Mouse (Mus musculus): ENCODE results near the gene Scn3b. TPM values are rescaled to one million over a fixed set of nuclear protein-coding genes. Genes with fewer than 3 reads are reported as not detected.
A peak's percentile ranks its signal among the peaks of the same experiment; 100 is the strongest.

The Scn3b gene
- polyA plus RNA-seq (2015; fragmentation: Nextera tagmentation; extraction: Ambion mirVana) = 35.7 and 45.7 TPM in 2 replicates

DNA sequence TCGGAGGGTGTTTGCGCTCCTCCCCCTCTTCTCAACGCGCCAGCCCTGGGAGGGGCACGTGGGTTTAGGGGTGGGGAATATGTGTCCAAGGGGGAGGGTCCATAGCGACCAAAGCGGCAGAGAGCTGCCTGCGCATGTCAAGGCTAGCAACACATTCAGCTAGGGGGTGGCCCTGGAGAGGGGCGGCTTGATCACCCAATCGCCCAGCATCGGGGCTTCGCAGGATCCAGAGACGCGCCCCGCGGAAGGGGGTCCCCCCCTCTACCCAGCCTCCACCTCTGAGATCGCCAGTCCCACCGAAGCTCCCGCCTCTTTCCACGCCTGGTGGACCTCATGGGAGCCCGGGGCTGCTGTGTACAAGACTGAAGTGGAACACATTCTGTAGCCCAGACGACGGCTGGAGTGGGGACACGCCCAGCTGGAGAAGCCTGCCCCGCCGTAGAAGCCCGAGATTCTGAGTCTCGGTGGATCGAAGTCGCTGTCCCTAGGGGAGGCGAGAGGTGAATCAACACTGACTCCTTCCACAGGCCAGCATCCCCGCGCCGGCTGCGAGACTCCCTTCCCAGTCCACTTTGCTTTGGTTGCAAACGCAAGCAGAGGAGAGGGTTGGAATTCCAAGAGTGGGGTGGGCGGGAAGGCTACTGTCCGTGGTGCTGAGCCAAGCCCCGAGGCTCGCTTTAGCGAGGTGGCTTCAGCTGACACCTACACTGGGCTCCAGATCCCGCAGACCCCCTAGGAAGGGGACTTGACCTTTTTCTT, at the start of gene Scn3b:
Gene Scn3b (plus strand): TSS at position 115 of the 759 bp plus-strand sequence.
- H3K4me2 ChIP-seq = peak within 1 kb of the TSS; percentile 82
- H3K4me3 ChIP-seq = peak within 1 kb of the TSS; percentile 55
- ATAC-seq = peak; percentile 96
- H3K36me3 ChIP-seq (ENCODE audit: poor library complexity, severe bottlenecking) = no peaks in the 10 kb centered on the region
- H3K9me3 ChIP-seq (replicated peaks) = no peaks in the 10 kb centered on the region
- peaks cover 37% of the 10 kb centered on the region for H3K4me1 ChIP-seq
- no peaks in the 10 kb centered on the region for H3K27me3 ChIP-seq
- under 1% methylated on average over 41 of the region's 42 CpGs for whole genome bisulfite sequencing
- peak within 1 kb of the TSS; percentile 40; the same call in 1 of the 2 replicates for H3K27ac ChIP-seq
- peak within 1 kb of the TSS; percentile 73 for H3K9ac ChIP-seq

- no peak overlapping the region for H3K4me3 ChIP-seq
- WGBS = 73% methylated on average over 4 of the region's 4 CpGs
- H3K4me2 ChIP-seq = no peak overlapping the region
- H3K27me3 ChIP-seq = no peaks in the 10 kb centered on the region
- H3K9ac ChIP-seq = no peak overlapping the region
- no peak overlapping the region for H3K27ac ChIP-seq
- H3K9me3 ChIP-seq (replicated peaks) = no peaks in the 10 kb centered on the region
- H3K4me1 ChIP-seq = no peaks in the 10 kb centered on the region
- H3K36me3 ChIP-seq (ENCODE audit: poor library complexity, severe bottlenecking) = no peaks in the 10 kb centered on the region
- ATAC-seq = no peak
These were observed 44.7 kb upstream of the Scn3b start for GRCm38 (mm10) chr9:40224289-40224688.

- Histone ChIP-seq H3K27ac (no peak overlapping the region), H3K9me3 (replicated peaks) (no peaks in the 10 kb centered on the region; the same call in 1 of the 2 replicates), H3K36me3 (ENCODE audit: poor library complexity, severe bottlenecking) (no peaks in the 10 kb centered on the region), H3K4me2 (no peak overlapping the region), H3K27me3 (no peaks in the 10 kb centered on the region), H3K9ac (no peak overlapping the region), H3K4me3 (no peak overlapping the region), H3K4me1 (no peaks in the 10 kb centered on the region)
- peak; percentile 91 for ATAC-seq
- WGBS = 71% methylated on average over 10 of the region's 10 CpGs
These were observed 40.9 kb upstream of the Scn3b start for GRCm38 (mm10) chr9:40227874-40228789.

- H3K36me3 ChIP-seq (ENCODE audit: poor library complexity, severe bottlenecking) = no peaks in the 10 kb centered on the region
- no peaks in the 10 kb centered on the region for H3K27me3 ChIP-seq
- no peak for ATAC-seq
- 40% methylated on average over 6 of the region's 6 CpGs for WGBS
- 0 out of 2 replicates have a peak overlapping the region, but pooled peaks have one; percentile 12 for H3K9ac ChIP-seq
- no peaks in the 10 kb centered on the region; the same call in 1 of the 2 replicates for H3K9me3 ChIP-seq (replicated peaks)
- H3K4me2 ChIP-seq = no peak overlapping the region
- no peak overlapping the region for H3K4me3 ChIP-seq
- H3K27ac ChIP-seq = no peak overlapping the region
- no peaks in the 10 kb centered on the region for H3K4me1 ChIP-seq
These were observed 40.1 kb upstream of the Scn3b start for GRCm38 (mm10) chr9:40228804-40229331.

- Histone ChIP-seq H3K9me3 (replicated peaks) (no peaks in the 10 kb centered on the region; the same call in 1 of the 2 replicates), H3K4me2 (no peak overlapping the region), H3K27me3 (no peaks in the 10 kb centered on the region), H3K4me1 (no peaks in the 10 kb centered on the region), H3K36me3 (ENCODE audit: poor library complexity, severe bottlenecking) (no peaks in the 10 kb centered on the region), H3K4me3 (no peak overlapping the region), H3K9ac (no peak overlapping the region), H3K27ac (no peak overlapping the region)
- WGBS = 62% methylated on average over 5 of the region's 5 CpGs
- no peak for ATAC-seq
These were observed 39.5 kb upstream of the Scn3b start for GRCm38 (mm10) chr9:40229479-40229878.

DNA sequence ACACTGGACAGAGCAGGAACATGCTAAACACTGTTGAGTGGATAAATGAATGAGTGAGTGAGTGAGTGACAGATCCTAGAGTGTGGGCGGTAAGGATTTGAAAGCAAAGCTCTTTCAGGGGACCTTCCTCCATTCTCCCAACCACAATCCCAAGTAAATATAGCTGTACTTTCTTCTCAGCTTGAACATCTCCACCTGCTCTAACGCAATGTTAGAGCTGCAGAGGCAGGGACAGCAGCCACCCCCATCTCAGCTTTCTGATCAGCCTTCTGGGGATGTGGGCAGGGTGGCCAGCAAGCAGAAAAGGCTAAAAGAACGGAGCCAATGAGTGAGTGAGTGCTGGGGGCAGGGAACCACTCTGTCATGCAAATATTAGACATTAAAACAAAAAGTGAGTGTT, 38.0 kb upstream of the Scn3b start:
- 80% methylated on average over 3 of the region's 3 CpGs for WGBS
- ATAC-seq = no peak
- Histone ChIP-seq H3K36me3 (ENCODE audit: poor library complexity, severe bottlenecking) (no peaks in the 10 kb centered on the region), H3K4me1 (no peaks in the 10 kb centered on the region), H3K4me2 (no peak overlapping the region), H3K4me3 (no peak overlapping the region), H3K9me3 (replicated peaks) (no peaks in the 10 kb centered on the region; the same call in 1 of the 2 replicates), H3K9ac (no peak overlapping the region), H3K27ac (no peak overlapping the region), H3K27me3 (no peaks in the 10 kb centered on the region)

DNA sequence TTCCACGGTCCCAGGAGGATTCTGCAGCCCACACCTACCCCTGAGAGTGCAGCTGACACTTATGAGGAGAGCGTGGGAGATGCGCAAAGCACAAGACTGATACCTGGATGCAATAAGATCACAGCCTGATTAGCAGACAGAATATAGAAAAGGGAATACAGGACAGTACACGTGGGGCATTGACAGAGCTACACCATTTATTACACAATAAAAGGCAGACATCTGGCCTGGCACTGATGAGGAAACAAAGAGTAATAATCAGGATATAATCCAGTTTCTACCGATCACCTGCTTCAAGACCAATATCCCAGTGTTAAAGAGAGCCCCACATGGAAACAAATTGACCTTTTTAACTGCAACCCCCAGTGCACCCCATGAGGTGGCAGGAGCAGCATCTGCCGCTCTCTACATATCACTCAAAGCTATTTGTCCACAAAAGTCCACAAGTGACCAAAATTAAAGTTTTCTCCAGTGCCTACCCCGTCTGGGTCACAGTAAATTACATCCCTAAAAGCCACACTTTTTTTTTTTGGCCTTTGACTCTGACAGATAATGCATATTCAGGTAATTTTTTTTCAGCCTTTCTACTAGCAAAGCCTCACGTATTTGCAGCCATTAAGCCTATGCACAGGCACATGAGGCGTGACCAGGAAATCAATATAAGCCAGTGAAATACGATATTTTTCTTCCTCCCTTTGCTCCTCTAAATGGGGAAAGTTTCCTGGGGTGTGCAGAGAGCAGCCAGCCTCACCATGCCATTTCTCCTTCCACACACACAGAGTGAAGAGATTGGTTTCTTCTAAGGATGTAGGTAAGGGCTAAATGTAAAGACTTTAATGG, 34.6 kb upstream of the Scn3b start:
- WGBS = 73% methylated on average over 10 of the region's 10 CpGs
- Histone ChIP-seq H3K9ac (no peak overlapping the region), H3K27me3 (no peaks in the 10 kb centered on the region), H3K4me1 (no peaks in the 10 kb centered on the region), H3K4me3 (no peak overlapping the region), H3K9me3 (replicated peaks) (no peaks in the 10 kb centered on the region; the same call in 1 of the 2 replicates), H3K36me3 (ENCODE audit: poor library complexity, severe bottlenecking) (no peaks in the 10 kb centered on the region), H3K4me2 (no peak overlapping the region), H3K27ac (no peak overlapping the region)
- no peak for ATAC-seq

DNA sequence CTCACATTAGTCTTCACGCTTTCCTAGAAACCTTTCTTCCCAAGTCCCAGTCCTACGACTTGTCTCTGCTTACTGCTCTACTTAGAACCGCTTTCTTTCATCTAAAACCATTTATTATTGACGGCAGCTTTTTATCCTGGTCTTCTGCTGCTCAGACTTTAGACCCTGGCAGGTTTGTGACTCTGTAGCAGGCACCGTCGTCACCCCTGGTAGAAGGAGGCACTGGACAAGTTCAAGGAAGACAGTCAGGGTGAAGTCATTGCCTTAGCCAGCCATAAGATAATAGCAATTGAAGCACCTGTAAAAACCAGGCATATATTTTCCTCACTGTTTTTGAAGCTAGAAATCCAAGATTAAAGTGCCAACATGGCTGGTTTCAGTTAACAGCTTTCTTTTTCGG, 33.8 kb upstream of the Scn3b start:
- no peaks in the 10 kb centered on the region for H3K36me3 ChIP-seq (ENCODE audit: poor library complexity, severe bottlenecking)

GRCm38 (mm10) chr9:40239749-40240148, 29.3 kb upstream of the Scn3b start:
- peaks cover 14% of the 10 kb centered on the region; the same call in 1 of the 2 replicates for H3K4me1 ChIP-seq
- WGBS = 13% methylated on average over 4 of the region's 4 CpGs
- no peaks in the 10 kb centered on the region for H3K27me3 ChIP-seq
- no peaks in the 10 kb centered on the region for H3K36me3 ChIP-seq (ENCODE audit: poor library complexity, severe bottlenecking)
- H3K4me3 ChIP-seq = no peak overlapping the region
- H3K9me3 ChIP-seq (replicated peaks) = no peaks in the 10 kb centered on the region
- no peak overlapping the region for H3K9ac ChIP-seq
- no peak overlapping the region for H3K27ac ChIP-seq
- ATAC-seq = no peak
- no peak overlapping the region for H3K4me2 ChIP-seq

More for the DNA sequence above, 33.8 kb upstream of the Scn3b start:
- H3K9ac ChIP-seq = no peak overlapping the region
- no peak overlapping the region for H3K4me3 ChIP-seq
- no peaks in the 10 kb centered on the region; the same call in 1 of the 2 replicates for H3K9me3 ChIP-seq (replicated peaks)
- H3K27ac ChIP-seq = no peak overlapping the region
- H3K27me3 ChIP-seq = no peaks in the 10 kb centered on the region
- H3K4me2 ChIP-seq = no peak overlapping the region
- 91% methylated on average over 7 of the region's 7 CpGs for WGBS
- no peaks in the 10 kb centered on the region for H3K4me1 ChIP-seq
- no peak for ATAC-seq

DNA sequence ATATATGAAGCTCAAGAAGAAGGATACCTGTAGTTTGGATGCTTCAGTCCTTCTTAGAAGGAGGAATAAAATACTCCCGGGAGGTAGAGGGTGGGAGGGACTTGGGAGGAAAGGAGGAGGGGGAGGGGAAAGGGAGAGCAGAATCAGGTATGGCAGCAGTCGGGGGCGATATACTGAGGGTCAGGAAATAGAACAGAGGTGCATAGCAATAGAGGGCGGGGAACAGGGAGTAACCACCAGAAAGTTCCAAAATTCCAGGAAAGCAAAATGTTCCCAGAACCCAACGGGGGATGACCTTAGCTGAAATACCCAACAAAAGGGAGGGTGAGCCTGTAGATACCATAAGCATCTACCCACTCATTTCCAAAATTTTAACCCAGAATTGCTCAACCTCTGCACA, 28.7 kb upstream of the Scn3b start:
- Histone ChIP-seq H3K4me2 (0 out of 2 replicates have a peak overlapping the region, but pooled peaks have one; percentile 69), H3K4me3 (no peak overlapping the region), H3K36me3 (ENCODE audit: poor library complexity, severe bottlenecking) (no peaks in the 10 kb centered on the region), H3K4me1 (peaks cover 14% of the 10 kb centered on the region; the same call in 1 of the 2 replicates), H3K9ac (no peak overlapping the region), H3K27ac (no peak overlapping the region), H3K9me3 (replicated peaks) (no peaks in the 10 kb centered on the region), H3K27me3 (no peaks in the 10 kb centered on the region)
- WGBS = 26% methylated on average over 5 of the region's 5 CpGs
- ATAC-seq = no peak

- Histone ChIP-seq H3K9me3 (replicated peaks) (no peaks in the 10 kb centered on the region), H3K4me1 (peaks cover 14% of the 10 kb centered on the region; the same call in 1 of the 2 replicates), H3K9ac (peak overlapping the region; percentile 76), H3K4me3 (peak overlapping the region; percentile 46), H3K36me3 (ENCODE audit: poor library complexity, severe bottlenecking) (no peaks in the 10 kb centered on the region), H3K4me2 (peak overlapping the region; percentile 69), H3K27me3 (no peaks in the 10 kb centered on the region), H3K27ac (peak overlapping the region; percentile 94)
- under 1% methylated on average over 15 of the region's 15 CpGs for WGBS
- ATAC-seq = peak; percentile 86
These were observed 27.7 kb upstream of the Scn3b start for GRCm38 (mm10) chr9:40241223-40241801.

All from forebrain, embryonic 13.5 days (tissue).